Mouse (Mus musculus) left cerebral cortex, adult 18-20 months (tissue): ENCODE measurements at regions not wholly inside any gene's neighbourhood (a gene's known extent, or its start where the extent isn't known, plus 50 kb on each side); places are given as distances from the start of the nearest gene placed in this dataset.

Experiments
- DNase-seq, 2 experiments: peaks; one replicate each; pipeline ENCODE4 v3.0.0; 2021 to 2022; ENCODE audit warnings: low spot score in 2 of 2, mixed read lengths in 1 of 2

- no peak for DNase-seq
Measured at GRCm38 (mm10) chr12:98337644-98338043, 69.2 kb downstream of the Gpr65 start.

DNA sequence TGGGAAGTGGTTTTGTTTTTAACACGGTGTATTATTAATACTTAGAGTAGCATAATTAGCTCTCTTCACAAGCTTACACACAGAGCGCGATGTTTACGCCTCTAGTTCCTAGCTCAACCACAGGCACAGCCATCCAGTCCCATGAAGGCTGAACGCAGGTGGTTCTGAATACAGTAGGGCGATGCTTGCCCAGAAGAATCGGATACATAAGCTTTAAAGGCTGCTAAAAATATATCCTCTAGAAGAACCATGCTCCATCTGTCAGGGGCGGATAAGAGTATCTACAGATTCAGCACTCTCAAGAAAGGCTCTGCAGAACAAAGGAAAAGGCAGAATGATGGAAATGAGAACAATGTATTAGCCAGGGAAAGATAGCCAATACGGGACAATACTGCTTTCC is 71.1 kb downstream of the Gpr65 start:
- DNase-seq, result peak; percentile 17 to 20

DNA sequence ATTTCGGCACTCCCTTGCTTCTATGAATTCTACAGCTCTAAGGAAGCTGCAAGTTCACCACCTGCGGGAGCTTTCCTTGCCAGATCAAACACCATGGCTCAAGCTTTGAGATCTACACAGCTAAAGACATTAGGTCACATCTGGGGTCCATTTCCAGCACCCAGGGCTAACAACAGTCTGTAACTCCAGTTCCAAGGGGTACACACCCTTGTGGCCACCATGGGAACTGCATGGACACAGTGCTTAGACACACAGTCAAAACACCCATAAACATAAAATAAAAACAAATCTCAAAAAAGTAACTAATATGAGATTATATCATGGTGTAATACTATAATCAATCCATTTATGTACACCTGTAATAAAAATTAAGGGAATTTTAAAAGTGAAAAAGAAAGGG is 73.7 kb downstream of the Gpr65 start:
- DNase-seq, result no peak

GRCm38 (mm10) chr12:98343653-98344052 is 75.2 kb downstream of the Gpr65 start:
- DNase-seq, result peak in 1 of 2 experiments; percentile 21

GRCm38 (mm10) chr12:98347056-98347455 is 78.6 kb downstream of the Gpr65 start:
- no peak for DNase-seq

DNA sequence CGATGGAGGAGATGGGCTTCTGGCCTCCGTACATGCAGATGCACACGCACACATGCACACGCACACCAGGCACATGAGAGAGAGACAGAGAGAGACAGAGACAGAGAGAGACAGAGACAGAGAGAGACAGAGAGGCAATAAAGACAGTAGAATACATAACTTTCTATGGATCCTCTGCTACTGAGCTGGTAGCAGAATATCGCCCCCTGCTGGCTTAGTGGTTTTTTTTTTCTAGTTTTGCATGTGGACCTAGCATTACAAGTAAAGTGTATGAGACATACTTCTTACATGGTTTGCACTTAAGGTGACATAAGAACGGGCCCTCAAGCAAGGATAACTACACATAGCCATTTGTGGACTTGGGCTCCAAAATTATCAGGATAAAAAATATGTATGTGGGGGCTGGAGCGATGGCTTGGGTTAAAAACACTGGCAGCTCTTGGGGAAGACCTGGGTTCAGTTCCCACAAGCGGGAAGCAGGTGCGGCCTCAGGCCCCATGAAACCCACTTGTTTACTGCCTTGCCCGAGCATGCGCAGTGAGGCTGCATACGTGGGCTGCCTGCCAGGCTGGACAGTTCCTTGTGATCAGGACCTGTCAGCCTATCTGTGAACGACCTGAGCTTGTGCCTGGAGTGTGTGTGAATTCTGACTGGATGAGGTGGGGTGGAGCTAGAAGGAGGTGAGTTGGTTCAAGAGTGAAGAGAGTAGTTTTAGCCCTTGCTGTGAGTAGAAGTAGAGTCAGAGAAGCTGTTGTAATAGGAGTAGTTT is 79.3 kb downstream of the Gpr65 start:
- DNase-seq, result peak; percentile 49 to 81

GRCm38 (mm10) chr12:98349864-98350643 is 81.6 kb downstream of the Gpr65 start:
- DNase-seq, result no peak

DNA sequence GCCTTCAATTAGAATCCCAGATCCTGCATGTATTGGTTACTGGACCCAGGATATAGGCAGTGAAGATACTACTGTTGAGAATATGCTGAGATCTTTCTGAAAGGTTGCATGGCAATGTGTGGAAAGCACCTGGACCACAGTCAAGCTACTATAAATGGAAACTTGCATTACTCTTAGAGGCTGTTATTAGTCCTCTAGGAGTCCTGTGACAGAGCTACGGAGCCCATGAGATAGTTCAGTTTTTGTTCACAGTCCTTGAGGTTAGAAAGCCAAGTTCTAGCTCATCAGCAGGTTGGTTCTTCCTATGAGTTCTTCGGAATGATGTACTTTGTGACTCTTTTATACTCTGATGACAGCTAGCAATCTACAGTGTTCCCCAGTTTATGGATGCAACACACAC is 84.0 kb downstream of the Gpr65 start:
- DNase-seq, result no peak

GRCm38 (mm10) chr12:98354545-98354944 is 86.1 kb downstream of the Gpr65 start:
- no peak for DNase-seq

DNA sequence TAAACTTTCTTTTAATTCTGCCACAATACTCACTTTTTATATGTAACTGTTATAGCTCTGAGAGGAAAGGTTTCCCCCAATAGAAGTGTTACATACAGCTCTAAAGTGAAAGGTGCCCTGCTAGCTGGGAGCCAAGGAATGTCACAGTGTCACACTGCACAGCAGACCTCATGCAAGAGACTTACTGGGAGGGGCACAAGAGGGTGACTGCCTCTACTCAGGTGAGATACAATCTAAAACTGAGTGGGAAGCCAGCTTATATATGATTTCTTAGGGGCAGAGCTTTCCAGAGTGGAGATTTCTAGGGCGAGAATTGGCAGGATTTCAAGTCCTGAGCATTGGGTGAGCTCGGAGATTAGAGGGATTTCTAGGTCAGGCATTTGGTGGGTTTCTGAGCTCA is 99.1 kb downstream of the Gpr65 start:
- no peak for DNase-seq

DNA sequence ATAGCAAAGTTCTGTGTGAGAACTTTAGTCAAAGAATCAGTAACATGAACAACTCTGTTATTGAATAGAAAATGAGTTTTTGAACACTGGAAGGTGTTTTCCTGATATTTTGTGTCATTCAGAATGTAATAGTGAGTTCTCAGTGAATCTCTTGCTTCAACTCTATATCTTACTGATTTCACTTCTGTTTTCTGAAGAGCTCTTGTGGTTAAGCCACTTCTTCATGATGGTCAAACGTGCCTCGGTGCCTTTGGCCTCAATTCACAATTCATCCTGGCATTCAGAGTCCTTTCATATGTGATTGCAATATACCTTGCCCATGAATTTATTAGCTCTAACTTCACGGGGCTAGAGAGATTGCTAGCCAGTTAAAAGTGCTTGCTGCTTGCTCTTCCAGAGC is 102.3 kb downstream of the Gpr65 start:
- no peak for DNase-seq

DNA sequence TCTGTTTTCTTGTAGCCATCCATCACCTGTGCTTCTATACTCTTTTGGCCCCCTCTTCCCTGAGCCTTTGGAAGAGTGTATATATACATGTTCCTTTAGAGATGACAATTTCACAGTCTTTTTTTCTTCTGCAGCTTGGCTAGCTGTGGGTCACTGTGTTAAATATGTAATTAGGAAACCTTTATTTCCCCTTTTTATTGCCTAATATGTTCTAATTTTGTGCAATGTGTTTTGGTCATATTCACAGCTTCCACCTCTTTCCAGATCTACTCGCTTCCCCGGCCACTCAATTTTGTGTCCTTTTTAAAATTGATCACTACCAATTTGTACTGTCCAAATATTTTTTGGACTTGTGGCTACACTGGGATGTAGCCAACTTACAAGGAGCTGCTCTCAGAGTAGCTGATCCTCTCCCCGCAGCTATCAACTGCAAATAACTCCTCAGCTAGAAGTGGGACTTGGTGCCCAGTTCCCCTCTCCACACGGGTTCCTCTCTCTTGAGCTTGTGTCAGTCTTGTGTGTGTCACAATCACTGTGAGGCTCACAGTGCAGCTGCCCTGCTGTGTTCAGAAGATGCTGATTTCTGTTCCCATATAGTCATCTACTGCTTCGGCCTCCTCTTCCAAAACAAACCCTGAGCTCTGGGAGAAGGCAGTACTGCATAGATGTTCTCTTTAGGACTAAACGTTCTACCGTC is 106.9 kb downstream of the Gpr65 start:
- no peak for DNase-seq
